Mouse (Mus musculus) spleen, adult 2 months (tissue): ENCODE measurements around the gene Nbea.

Experiments
- CTCF ChIP-seq: fragments of 200-500 bp; IDR thresholded peaks from 2 replicates; pipeline ENCODE4 v1.5.1; 2011; ENCODE audit warnings: mild to moderate bottlenecking, inconsistent platforms; ENCODE audit not compliant: insufficient read depth, insufficient read length, insufficient replicate concordance; ENCODE audit errors: extremely low read depth
- POLR2A ChIP-seq: fragments of 200-500 bp; IDR thresholded peaks from 2 replicates; pipeline ENCODE4 v1.6.1; 2011; ENCODE audit warnings: low read depth, low read length, inconsistent platforms

DNA sequence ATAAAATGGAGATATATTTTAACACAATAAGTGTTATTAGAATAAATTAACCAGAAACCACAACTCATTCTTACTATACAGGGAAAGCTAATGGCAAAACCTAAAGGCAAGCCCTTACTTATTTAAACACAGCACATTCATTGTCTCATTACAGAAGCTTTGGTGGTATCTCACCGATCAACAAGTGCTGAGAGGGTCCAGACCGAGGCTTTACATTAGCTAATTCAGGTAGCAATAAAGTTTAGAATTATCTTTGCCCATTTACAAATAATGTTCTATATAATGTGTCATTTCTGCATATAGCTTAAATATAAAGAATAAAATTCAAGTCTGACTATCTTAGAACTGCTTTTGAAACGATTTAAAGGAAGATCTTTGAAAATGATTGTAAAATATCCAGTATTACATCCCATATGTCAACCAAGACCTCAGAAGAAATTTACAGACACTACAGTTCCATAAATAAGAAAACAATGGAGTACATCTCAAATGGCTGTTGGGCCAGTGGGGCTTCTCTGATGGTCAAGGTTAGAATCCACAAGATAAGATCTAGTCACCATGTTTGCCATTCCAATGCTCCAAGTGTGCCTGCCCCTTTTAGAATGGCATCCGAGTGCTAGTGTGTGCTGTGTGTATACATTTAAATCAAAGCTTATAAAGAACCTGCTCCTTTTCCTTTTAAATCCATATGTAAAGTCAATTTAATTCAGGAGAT is 398.1 kb downstream of the Nbea start:
- TF ChIP-seq POLR2A (no peak), CTCF (no peak)
